Mouse (Mus musculus): ENCODE measurements around the gene Selenop. TPM values are rescaled to one million over a fixed set of nuclear protein-coding genes. Genes with fewer than 3 reads are reported as not detected.

Gene Selenop
- polyA plus RNA-seq, 1 experiment from 2014 or later: 152 TPM

- H3K4me1 ChIP-seq (ENCODE audit: control insufficient read depth, insufficient read depth, low read length): no peaks in the 10 kb centered on the region
- WGBS: 66% methylated on average over 4 of the region's 4 CpGs
- no peaks in the 10 kb centered on the region for H3K36me3 ChIP-seq (ENCODE audit: control insufficient read depth, insufficient read depth, low read length)
- H3K27me3 ChIP-seq (ENCODE audit: control insufficient read depth, insufficient read depth, low read length): no peaks in the 10 kb centered on the region
- H3K9me3 ChIP-seq (ENCODE audit: control insufficient read depth, low read depth, low read length): no peaks in the 10 kb centered on the region
- H3K9ac ChIP-seq (replicated peaks; ENCODE audit: low read depth, low read length): no peak overlapping the region
- H3K4me2 ChIP-seq (replicated peaks; ENCODE audit: low read depth, low read length): no peak overlapping the region
- ATAC-seq (ENCODE audit: insufficient number of reproducible peaks, insufficient read depth, low FRiP score, low read depth): no peak
- no peak overlapping the region for H3K27ac ChIP-seq (ENCODE audit: low read length)
- no peak overlapping the region for H3K4me3 ChIP-seq (ENCODE audit: low read depth, low read length)
Measured at GRCm38 (mm10) chr15:3300361-3301100, 32.2 kb downstream of the Selenop start.

GRCm38 (mm10) chr15:3303426-3303825 is 35.1 kb downstream of the Selenop start, which contains the start of gene Ccdc152:
Gene Ccdc152 (minus strand): TSS chr15:3303526.
- no peak for ATAC-seq (ENCODE audit: insufficient number of reproducible peaks, insufficient read depth, low FRiP score, low read depth)
- whole genome bisulfite sequencing: 91% methylated on average over 12 of the region's 12 CpGs

GRCm38 (mm10) chr15:3309856-3310255 is 41.5 kb downstream of the Selenop start:
- WGBS: 88% methylated on average over 3 of the region's 3 CpGs
- H3K9ac ChIP-seq (replicated peaks; ENCODE audit: low read depth, low read length): no peak overlapping the region

More at GRCm38 (mm10) chr15:3303426-3303825, 35.1 kb downstream of the Selenop start, which contains the start of gene Ccdc152:
- Histone ChIP-seq H3K36me3 (ENCODE audit: control insufficient read depth, insufficient read depth, low read length) (no peaks in the 10 kb centered on the region), H3K27ac (ENCODE audit: low read length) (no peak within 1 kb of the TSS), H3K27me3 (ENCODE audit: control insufficient read depth, insufficient read depth, low read length) (no peaks in the 10 kb centered on the region), H3K4me2 (replicated peaks; ENCODE audit: low read depth, low read length) (no peak within 1 kb of the TSS), H3K4me3 (ENCODE audit: low read depth, low read length) (no peak within 1 kb of the TSS), H3K9me3 (ENCODE audit: control insufficient read depth, low read depth, low read length) (no peaks in the 10 kb centered on the region), H3K9ac (replicated peaks; ENCODE audit: low read depth, low read length) (no peak within 1 kb of the TSS), H3K4me1 (ENCODE audit: control insufficient read depth, insufficient read depth, low read length) (no peaks in the 10 kb centered on the region)

DNA sequence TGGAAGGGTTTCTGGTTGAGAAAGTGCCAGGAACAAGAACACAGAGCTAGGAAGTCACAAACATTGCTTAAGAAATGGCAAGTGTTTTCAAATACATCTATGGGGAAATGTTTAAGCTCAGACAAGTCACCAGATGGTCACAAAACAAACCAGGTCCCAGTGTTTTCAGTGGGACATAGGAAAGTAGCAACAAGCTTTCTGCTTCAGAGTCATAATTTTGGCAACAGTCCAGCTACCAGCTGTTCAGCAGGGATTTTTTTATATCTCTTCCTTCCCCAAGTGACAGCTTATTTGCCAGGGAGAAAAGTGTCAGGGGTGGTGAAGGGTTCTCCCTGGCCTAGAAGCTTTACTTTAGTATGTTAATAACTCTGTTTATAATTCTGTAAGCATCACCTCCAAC is 44.6 kb downstream of the Selenop start:
- H3K36me3 ChIP-seq (ENCODE audit: control insufficient read depth, insufficient read depth, low read length): 0 out of 2 replicates have a peak, but pooled peaks cover 4% of the 10 kb centered on the region
- H3K4me2 ChIP-seq (replicated peaks; ENCODE audit: low read depth, low read length): no peak overlapping the region
- no peaks in the 10 kb centered on the region for H3K27me3 ChIP-seq (ENCODE audit: control insufficient read depth, insufficient read depth, low read length)
- H3K27ac ChIP-seq (ENCODE audit: low read length): no peak overlapping the region
- no peak for ATAC-seq (ENCODE audit: insufficient number of reproducible peaks, insufficient read depth, low FRiP score, low read depth)
- no peak overlapping the region for H3K9ac ChIP-seq (replicated peaks; ENCODE audit: low read depth, low read length)
- no peaks in the 10 kb centered on the region for H3K4me1 ChIP-seq (ENCODE audit: control insufficient read depth, insufficient read depth, low read length)
- H3K9me3 ChIP-seq (ENCODE audit: control insufficient read depth, low read depth, low read length): no peaks in the 10 kb centered on the region
- no peak overlapping the region for H3K4me3 ChIP-seq (ENCODE audit: low read depth, low read length)

More at GRCm38 (mm10) chr15:3309856-3310255, 41.5 kb downstream of the Selenop start:
- H3K4me3 ChIP-seq (ENCODE audit: low read depth, low read length): no peak overlapping the region
- H3K4me2 ChIP-seq (replicated peaks; ENCODE audit: low read depth, low read length): no peak overlapping the region
- H3K27me3 ChIP-seq (ENCODE audit: control insufficient read depth, insufficient read depth, low read length): no peaks in the 10 kb centered on the region
- no peak overlapping the region for H3K27ac ChIP-seq (ENCODE audit: low read length)
- no peaks in the 10 kb centered on the region for H3K4me1 ChIP-seq (ENCODE audit: control insufficient read depth, insufficient read depth, low read length)
- no peaks in the 10 kb centered on the region for H3K9me3 ChIP-seq (ENCODE audit: control insufficient read depth, low read depth, low read length)
- H3K36me3 ChIP-seq (ENCODE audit: control insufficient read depth, insufficient read depth, low read length): no peaks in the 10 kb centered on the region
- ATAC-seq (ENCODE audit: insufficient number of reproducible peaks, insufficient read depth, low FRiP score, low read depth): no peak

DNA sequence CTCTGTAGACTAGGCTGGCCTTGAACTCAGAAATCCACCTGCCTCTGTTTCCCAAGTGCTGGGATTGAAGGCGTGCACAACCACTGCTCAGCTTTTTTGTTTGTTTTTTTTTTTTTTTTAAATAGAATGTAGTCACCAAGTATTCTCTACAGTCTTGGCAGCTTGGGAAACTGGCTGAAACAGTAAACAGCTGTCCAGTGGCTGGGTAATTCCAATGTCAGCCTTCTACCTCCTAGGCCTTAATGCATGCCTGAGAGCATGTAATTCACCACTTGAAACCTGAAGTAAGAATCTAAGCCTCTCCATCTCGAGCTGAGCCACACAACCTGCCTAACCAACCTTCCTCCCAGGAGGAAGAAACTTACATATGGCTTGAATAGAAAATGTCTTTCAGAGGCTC is 48.3 kb downstream of the Selenop start:
- Histone ChIP-seq H3K4me2 (replicated peaks; ENCODE audit: low read depth, low read length) (no peak overlapping the region), H3K4me1 (ENCODE audit: control insufficient read depth, insufficient read depth, low read length) (no peaks in the 10 kb centered on the region), H3K9ac (replicated peaks; ENCODE audit: low read depth, low read length) (no peak overlapping the region), H3K36me3 (ENCODE audit: control insufficient read depth, insufficient read depth, low read length) (peaks cover 13% of the 10 kb centered on the region), H3K4me3 (ENCODE audit: low read depth, low read length) (no peak overlapping the region), H3K27me3 (ENCODE audit: control insufficient read depth, insufficient read depth, low read length) (no peaks in the 10 kb centered on the region), H3K9me3 (ENCODE audit: control insufficient read depth, low read depth, low read length) (no peaks in the 10 kb centered on the region), H3K27ac (ENCODE audit: low read length) (no peak overlapping the region)
- ATAC-seq (ENCODE audit: insufficient number of reproducible peaks, insufficient read depth, low FRiP score, low read depth): no peak
- WGBS: 80% methylated on average over 2 of the region's 2 CpGs

DNA sequence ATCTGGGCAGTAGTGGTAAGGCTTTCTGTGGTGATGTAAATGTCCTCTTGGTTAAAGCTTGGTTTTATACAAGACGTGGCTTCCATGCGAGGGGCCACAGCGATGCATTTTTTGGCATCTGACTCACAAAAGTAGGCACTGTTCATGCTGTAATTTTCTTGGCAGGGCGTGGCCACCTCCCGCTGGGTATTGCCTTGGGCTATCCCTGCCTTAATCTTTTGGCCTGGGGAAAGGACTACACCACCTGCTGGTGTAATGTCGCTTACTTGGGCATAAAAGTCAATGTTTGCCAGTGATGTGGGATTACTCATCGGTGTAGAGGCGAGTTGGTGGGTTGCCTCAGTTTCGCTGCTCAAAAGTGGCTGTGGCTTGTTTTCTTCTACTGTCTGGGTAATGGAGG is 51.6 kb downstream of the Selenop start:
- H3K36me3 ChIP-seq (ENCODE audit: control insufficient read depth, insufficient read depth, low read length): peaks cover 13% of the 10 kb centered on the region
- H3K4me3 ChIP-seq (ENCODE audit: low read depth, low read length): no peak overlapping the region
- no peaks in the 10 kb centered on the region for H3K9me3 ChIP-seq (ENCODE audit: control insufficient read depth, low read depth, low read length)
- no peak for ATAC-seq (ENCODE audit: insufficient number of reproducible peaks, insufficient read depth, low FRiP score, low read depth)
- H3K4me2 ChIP-seq (replicated peaks; ENCODE audit: low read depth, low read length): no peak overlapping the region
- no peak overlapping the region for H3K27ac ChIP-seq (ENCODE audit: low read length)
- no peaks in the 10 kb centered on the region for H3K27me3 ChIP-seq (ENCODE audit: control insufficient read depth, insufficient read depth, low read length)
- 88% methylated on average over 9 of the region's 9 CpGs for WGBS
- no peaks in the 10 kb centered on the region for H3K4me1 ChIP-seq (ENCODE audit: control insufficient read depth, insufficient read depth, low read length)
- H3K9ac ChIP-seq (replicated peaks; ENCODE audit: low read depth, low read length): no peak overlapping the region

DNA sequence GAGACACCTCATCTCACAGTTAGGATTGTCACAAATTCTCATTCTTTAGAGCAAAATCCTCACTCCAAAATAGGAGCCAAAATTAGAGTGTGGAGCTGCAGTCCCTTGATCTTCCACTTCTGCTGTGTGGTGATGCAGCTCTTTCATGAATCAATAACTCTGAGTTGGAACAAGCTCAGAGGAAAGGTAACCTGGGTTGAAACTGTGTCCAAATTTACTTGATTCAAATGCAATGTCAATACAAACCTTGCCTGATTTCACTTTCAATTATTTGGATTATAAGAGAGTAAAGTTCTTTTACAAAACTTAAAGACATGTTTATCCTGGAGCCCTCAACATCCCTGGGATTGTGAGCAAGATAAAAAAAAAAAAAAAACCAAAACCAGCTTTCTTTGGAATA is 54.7 kb downstream of the Selenop start:
- no peak for ATAC-seq (ENCODE audit: insufficient number of reproducible peaks, insufficient read depth, low FRiP score, low read depth)
- H3K27ac ChIP-seq (ENCODE audit: low read length): no peak overlapping the region
- H3K4me1 ChIP-seq (ENCODE audit: control insufficient read depth, insufficient read depth, low read length): no peaks in the 10 kb centered on the region
- no peak overlapping the region for H3K9ac ChIP-seq (replicated peaks; ENCODE audit: low read depth, low read length)
- H3K9me3 ChIP-seq (ENCODE audit: control insufficient read depth, low read depth, low read length): no peaks in the 10 kb centered on the region
- no peak overlapping the region for H3K4me3 ChIP-seq (ENCODE audit: low read depth, low read length)
- H3K27me3 ChIP-seq (ENCODE audit: control insufficient read depth, insufficient read depth, low read length): no peaks in the 10 kb centered on the region
- H3K4me2 ChIP-seq (replicated peaks; ENCODE audit: low read depth, low read length): no peak overlapping the region
- peaks cover 14% of the 10 kb centered on the region for H3K36me3 ChIP-seq (ENCODE audit: control insufficient read depth, insufficient read depth, low read length)
